In the genomic region with DNA sequence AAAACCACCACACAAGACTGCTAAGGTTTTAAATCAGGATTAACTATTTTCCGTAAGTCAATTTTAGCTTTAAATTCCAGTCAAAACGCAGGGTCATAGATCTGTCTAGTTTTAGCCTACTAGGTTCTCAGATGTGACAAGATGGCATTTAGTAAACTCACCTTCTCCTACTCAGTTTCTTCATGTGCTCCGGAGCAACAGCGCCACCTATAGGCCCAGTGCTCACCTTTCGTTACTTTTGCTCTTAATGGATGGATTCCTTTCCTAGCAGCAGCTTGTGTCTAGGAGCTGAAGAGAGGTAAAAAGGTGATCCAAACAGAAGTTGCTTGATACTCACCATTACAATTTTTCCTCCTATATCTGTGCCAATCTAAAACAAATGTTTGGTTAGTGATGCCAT, we compare ENCODE assay signal across 9 mouse cellular contexts. TPM values are rescaled to one million over a fixed set of nuclear protein-coding genes. Genes with fewer than 3 reads are reported as not detected.
DNase-seq lines count a peak whose midpoint lies in the region; ATAC-seq and TF ChIP-seq lines count a peak whose summit lies in the region.
"Had no signal": no experiment of that assay in that cellular context is flagged by ENCODE, and none has a peak within 500 bp of the region (broad histone marks: within the 10 kb centered on the region; RNA-seq: fewer than 3 reads in every experiment).

No protein-coding gene starts in this region.

- H3K4me1 ChIP-seq in midbrain, embryonic 10.5 days = no peaks in the 10 kb centered on the region
- no peaks in the 10 kb centered on the region for H3K4me1 ChIP-seq in midbrain, embryonic 15.5 days
- H3K4me1 ChIP-seq in intestine, postnatal 0 days (replicated peaks; ENCODE audit: control insufficient read depth, insufficient read depth, low read length) = no peaks in the 10 kb centered on the region
- H3K4me1 ChIP-seq in limb, embryonic 10.5 days = no peaks in the 10 kb centered on the region
- H3K4me1 ChIP-seq: embryonic facial prominence, embryonic 15.5 days had no signal

- 14% methylated on average over 5 of the region's 5 CpGs for WGBS in midbrain, embryonic 10.5 days
- WGBS in midbrain, embryonic 15.5 days = 17% methylated on average over 5 of the region's 5 CpGs
- 17% methylated on average over 5 of the region's 5 CpGs for WGBS in intestine, postnatal 0 days
- WGBS in limb, embryonic 10.5 days = 14% methylated on average over 5 of the region's 5 CpGs

- H3K27ac ChIP-seq in midbrain, embryonic 10.5 days (replicated peaks) = no peak overlapping the region
- no peak overlapping the region for H3K27ac ChIP-seq in midbrain, embryonic 15.5 days
- H3K27ac ChIP-seq in intestine, postnatal 0 days (ENCODE audit: low read depth, low read length) = no peak overlapping the region
- no peak overlapping the region for H3K27ac ChIP-seq in limb, embryonic 10.5 days
- H3K27ac ChIP-seq: embryonic facial prominence, embryonic 15.5 days had no signal

- H3K9me3 ChIP-seq in midbrain, embryonic 10.5 days (replicated peaks) = no peaks in the 10 kb centered on the region
- no peaks in the 10 kb centered on the region for H3K9me3 ChIP-seq in midbrain, embryonic 15.5 days
- no peaks in the 10 kb centered on the region for H3K9me3 ChIP-seq in intestine, postnatal 0 days (ENCODE audit: control insufficient read depth)
- no peaks in the 10 kb centered on the region for H3K9me3 ChIP-seq in limb, embryonic 10.5 days (replicated peaks)
- H3K9me3 ChIP-seq: embryonic facial prominence, embryonic 15.5 days had no signal

- H3K9ac ChIP-seq in midbrain, embryonic 15.5 days = no peak overlapping the region
- H3K9ac ChIP-seq in intestine, postnatal 0 days (ENCODE audit: low read depth, low read length) = no peak overlapping the region
- H3K9ac ChIP-seq: embryonic facial prominence, embryonic 15.5 days had no signal

- no peaks in the 10 kb centered on the region for H3K36me3 ChIP-seq in midbrain, embryonic 10.5 days
- no peaks in the 10 kb centered on the region for H3K36me3 ChIP-seq in midbrain, embryonic 15.5 days (replicated peaks)
- no peaks in the 10 kb centered on the region for H3K36me3 ChIP-seq in intestine, postnatal 0 days (ENCODE audit: control insufficient read depth, insufficient read depth)
- H3K36me3 ChIP-seq in limb, embryonic 10.5 days = no peaks in the 10 kb centered on the region
- H3K36me3 ChIP-seq: embryonic facial prominence, embryonic 15.5 days had no signal

- H3K4me2 ChIP-seq in midbrain, embryonic 15.5 days = no peak overlapping the region
- H3K4me2 ChIP-seq in intestine, postnatal 0 days (replicated peaks; ENCODE audit: low read depth) = no peak overlapping the region
- H3K4me2 ChIP-seq: embryonic facial prominence, embryonic 15.5 days had no signal

- DNase-seq in midbrain, embryonic 10.5 days (ENCODE audit: low spot score) = peak; percentile 66
- peak; percentile 78 for DNase-seq in forelimb bud, embryonic 11.5 days (ENCODE audit: low read depth, low spot score)
- DNase-seq in limb, embryonic 10.5 days (ENCODE audit: low spot score) = peak; percentile 76
- peak; percentile 71 for DNase-seq in neural tube, embryonic 10.5 days (ENCODE audit: extremely low spot score, low spot score)
- peak; percentile 49 for DNase-seq in testis, postnatal 14 days (ENCODE audit: low spot score)

- no peak for ATAC-seq in midbrain, embryonic 15.5 days (replicated peaks)
- peak; percentile 82 for ATAC-seq in cerebellum, adult (ENCODE audit: insufficient number of reproducible peaks, low FRiP score, low TSS enrichment)
- ATAC-seq in intestine, postnatal 0 days = no peak

- no peak overlapping the region for H3K4me3 ChIP-seq in midbrain, embryonic 10.5 days
- H3K4me3 ChIP-seq in midbrain, embryonic 15.5 days = no peak overlapping the region
- no peak overlapping the region for H3K4me3 ChIP-seq in intestine, postnatal 0 days (ENCODE audit: low read depth, low read length)
- H3K4me3 ChIP-seq in limb, embryonic 10.5 days = no peak overlapping the region
- H3K4me3 ChIP-seq: embryonic facial prominence, embryonic 15.5 days had no signal

- peak; percentile 96 for TF ChIP-seq CTCF in intestine, postnatal 0 days (IDR thresholded peaks at IDR 0.05; ENCODE audit: low read depth)

- H3K27me3 ChIP-seq in midbrain, embryonic 10.5 days (ENCODE audit: low read depth, poor library complexity, severe bottlenecking) = no peaks in the 10 kb centered on the region
- no peaks in the 10 kb centered on the region for H3K27me3 ChIP-seq in midbrain, embryonic 15.5 days (replicated peaks)
- H3K27me3 ChIP-seq in intestine, postnatal 0 days (replicated peaks; ENCODE audit: control insufficient read depth, insufficient read depth, low read length) = no peaks in the 10 kb centered on the region
- H3K27me3 ChIP-seq in limb, embryonic 10.5 days (ENCODE audit: low read depth, poor library complexity, severe bottlenecking) = no peaks in the 10 kb centered on the region
- H3K27me3 ChIP-seq: embryonic facial prominence, embryonic 15.5 days had no signal

RNA-seq across cellular contexts. Expression of gene Herc2, which starts 7.6 kb away (rescaled TPM):
- polyA plus RNA-seq in midbrain, embryonic 10.5 days (2016; fragmentation: Nextera tagmentation; extraction: Ambion mirVana) = 19.9 and 23.5 TPM in 2 replicates
- polyA plus RNA-seq in midbrain, embryonic 15.5 days (2015; fragmentation: Nextera tagmentation; extraction: Ambion mirVana) = 53.2 and 56.3 TPM in 2 replicates
- 12.3 and 14.5 TPM in 2 replicates for polyA plus RNA-seq in intestine, postnatal 0 days (2015; fragmentation: Nextera tagmentation; extraction: Ambion mirVana)
- polyA plus RNA-seq in limb, embryonic 10.5 days (2016; fragmentation: Nextera tagmentation; extraction: Ambion mirVana) = 17.5 and 22.2 TPM in 2 replicates

RNA-seq across cellular contexts. Expression of gene Nipa1, which starts 22.6 kb away (rescaled TPM):
- 8.9 and 10.4 TPM in 2 replicates for polyA plus RNA-seq in midbrain, embryonic 10.5 days (2016; fragmentation: Nextera tagmentation; extraction: Ambion mirVana)
- polyA plus RNA-seq in midbrain, embryonic 15.5 days (2015; fragmentation: Nextera tagmentation; extraction: Ambion mirVana) = 29.2 and 30.2 TPM in 2 replicates
- polyA plus RNA-seq in intestine, postnatal 0 days (2015; fragmentation: Nextera tagmentation; extraction: Ambion mirVana) = 3.7 and 4.0 TPM in 2 replicates
- 5.2 and 5.9 TPM in 2 replicates for polyA plus RNA-seq in limb, embryonic 10.5 days (2016; fragmentation: Nextera tagmentation; extraction: Ambion mirVana)
